Mouse (Mus musculus) brain, embryonic 14.5 days (tissue): ENCODE results near the gene Psmc1.

Experiments used
- CTCF ChIP-seq: fragments of 200-500 bp; IDR thresholded peaks from 2 replicates; pipeline ENCODE4 v1.5.1; 2012; ENCODE audit warnings: inconsistent platforms, mild to moderate bottlenecking, moderate library complexity, borderline replicate concordance; ENCODE audit not compliant: insufficient read depth, insufficient read length; ENCODE audit errors: extremely low read depth
- POLR2A ChIP-seq: fragments of 200-500 bp; IDR thresholded peaks from 2 replicates; pipeline ENCODE4 v1.6.1; 2012; ENCODE audit warnings: mild to moderate bottlenecking, inconsistent platforms, borderline replicate concordance; ENCODE audit not compliant: poor library complexity, insufficient read depth, insufficient read length, severe bottlenecking; ENCODE audit errors: extremely low read depth

- TF ChIP-seq POLR2A (no peak), CTCF (no peak)
Measured at GRCm38 (mm10) chr12:100075715-100076114, 34.2 kb upstream of the Psmc1 start.
